Mouse (Mus musculus) kidney, adult 18-20 months (tissue): Measurements from ENCODE around the gene Fnip2.
"Not testable (repeated sequence)": the region's sequence is repeated elsewhere in the genome, so short reads cannot be mapped to it uniquely, and the experiment has no call there.

Experiments
- DNase-seq: peaks from one replicate; pipeline ENCODE4 v3.0.0; 2021

The Fnip2 gene

GRCm38 (mm10) chr3:79474911-79475310, 92.7 kb downstream of the Fnip2 start:
- no peak for DNase-seq

GRCm38 (mm10) chr3:79472362-79472761, 95.2 kb downstream of the Fnip2 start:
- no peak for DNase-seq

- DNase-seq, result no peak
Observed at GRCm38 (mm10) chr3:79469440-79469839, 98.2 kb downstream of the Fnip2 start.

GRCm38 (mm10) chr3:79458651-79459275, 108.8 kb downstream of the Fnip2 start:
- no peak for DNase-seq

DNA sequence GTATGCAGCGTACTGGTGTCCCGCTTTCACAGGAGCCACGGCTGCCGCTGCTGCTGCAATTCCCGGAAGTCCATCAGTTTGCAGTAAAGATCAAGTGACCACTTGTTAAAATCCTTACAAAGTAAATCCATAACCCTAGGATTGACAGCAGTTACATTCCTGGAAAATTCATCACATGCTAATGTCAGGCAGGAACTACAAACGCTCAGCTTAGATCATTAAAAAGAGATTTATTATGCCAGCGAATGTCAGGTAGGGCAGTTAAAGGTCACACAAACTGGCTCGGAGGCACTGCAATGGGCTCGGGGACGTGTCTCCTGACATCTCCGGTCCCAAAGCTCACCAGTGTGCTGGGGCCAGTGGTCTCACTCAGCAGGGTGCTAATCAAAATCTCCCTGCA, 111.8 kb downstream of the Fnip2 start:
- no peak for DNase-seq

DNA sequence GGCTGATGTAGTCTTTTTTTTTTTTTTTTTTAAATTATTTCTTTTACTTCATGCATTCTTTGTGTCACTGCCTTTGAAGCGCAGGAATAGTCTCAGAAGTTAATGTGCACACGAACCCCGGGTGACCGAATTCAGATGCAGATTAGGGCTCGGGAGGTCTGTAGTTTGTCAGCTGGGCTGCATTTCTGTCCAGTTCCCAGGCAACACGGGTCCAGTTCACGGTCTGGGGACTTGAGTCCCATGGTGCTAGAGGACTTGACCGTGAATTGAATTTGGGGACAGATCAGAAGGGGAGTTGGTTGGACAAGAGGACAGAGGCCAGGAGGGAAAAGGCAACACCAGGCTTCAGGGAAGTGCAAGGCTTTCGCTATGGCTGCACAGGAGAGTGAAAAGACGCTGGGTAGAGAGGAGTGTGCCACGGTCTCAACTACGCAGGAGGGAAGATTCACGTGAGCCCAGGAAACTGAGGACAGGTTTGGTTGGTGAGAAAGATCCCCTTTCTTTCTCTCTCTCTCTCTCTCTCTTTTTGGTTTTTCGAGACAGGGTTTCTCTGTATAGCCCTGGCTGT, 114.8 kb downstream of the Fnip2 start:
- DNase-seq, result no peak

DNA sequence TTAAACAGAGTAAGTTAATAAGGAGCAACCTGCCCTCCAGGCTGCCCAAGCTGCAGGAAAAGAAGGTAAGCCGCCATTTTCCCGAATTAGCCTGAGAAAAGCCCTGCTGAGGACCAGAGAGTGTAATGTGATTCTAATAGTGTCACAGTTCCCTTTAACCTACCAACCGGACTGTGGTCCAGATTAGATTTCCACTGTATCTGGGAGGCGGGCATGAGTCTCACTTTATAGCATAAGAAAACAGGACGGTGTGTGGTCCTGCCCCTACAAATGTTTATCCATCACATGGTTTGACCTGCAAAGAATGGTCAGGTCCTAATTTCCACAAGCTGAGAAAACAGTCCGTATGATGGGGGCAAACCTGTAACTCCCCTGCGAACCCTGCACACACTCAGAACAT, 118.2 kb downstream of the Fnip2 start:
- no peak for DNase-seq

DNA sequence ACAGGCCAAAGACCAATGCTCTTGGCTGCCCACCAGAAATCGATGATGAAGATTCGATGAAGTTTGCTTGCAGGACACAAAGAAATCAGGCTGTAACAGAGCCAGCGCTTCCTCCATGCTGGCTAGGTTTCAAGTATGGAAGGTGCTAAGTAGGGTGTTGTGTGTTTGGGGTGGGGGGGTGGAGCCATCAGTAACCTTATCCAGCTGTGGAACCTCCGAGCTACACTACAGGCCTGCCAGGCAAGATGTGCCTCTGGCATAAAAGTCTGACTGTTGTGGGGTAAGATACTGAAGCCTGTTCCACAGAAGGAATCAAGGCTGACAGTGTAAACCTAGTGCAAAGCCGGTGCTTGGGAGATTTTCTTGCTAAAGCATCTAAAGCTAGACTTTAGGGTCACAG, 119.2 kb downstream of the Fnip2 start:
- no peak for DNase-seq

GRCm38 (mm10) chr3:79446648-79447047, 120.9 kb downstream of the Fnip2 start:
- DNase-seq, result not testable (repeated sequence)

DNA sequence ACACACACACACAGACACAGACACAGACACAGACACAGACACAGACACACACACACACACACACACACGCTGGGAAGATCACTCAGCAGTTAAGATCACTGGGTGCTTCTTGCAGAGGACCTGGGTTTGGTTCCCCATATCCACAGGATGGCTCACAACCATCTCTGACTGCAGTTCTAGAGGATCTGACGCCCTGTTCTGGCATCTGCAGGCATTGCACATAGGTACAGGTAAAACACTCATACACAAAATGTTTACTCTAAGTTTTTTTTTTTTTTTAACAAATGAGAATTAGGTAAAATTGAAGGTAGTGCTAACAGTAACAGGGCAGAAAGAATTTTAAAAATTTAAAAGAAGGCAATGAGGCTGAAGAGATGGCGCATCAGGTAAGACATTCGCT, 121.5 kb downstream of the Fnip2 start:
- DNase-seq, result no peak

DNA sequence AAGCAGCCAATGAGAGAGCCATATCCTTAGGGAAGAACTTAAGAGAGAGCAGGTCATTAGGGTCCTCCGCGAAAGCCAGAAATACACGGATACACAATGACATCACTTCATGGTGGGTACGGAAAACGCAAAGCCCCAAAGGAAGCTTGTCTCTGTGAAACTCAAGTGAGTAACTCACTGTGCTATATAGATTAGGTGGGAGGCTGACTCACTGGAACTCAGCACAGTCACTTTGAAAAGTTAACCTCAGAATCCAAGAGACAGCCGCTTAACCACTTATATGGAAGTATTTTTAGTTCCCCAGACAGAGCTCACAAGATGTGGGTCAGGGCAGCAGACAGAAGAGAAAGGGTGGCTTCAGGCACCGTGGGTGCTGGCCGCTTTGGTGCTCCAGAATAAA, 122.6 kb downstream of the Fnip2 start:
- no peak for DNase-seq

GRCm38 (mm10) chr3:79443850-79444249, 123.7 kb downstream of the Fnip2 start:
- no peak for DNase-seq

GRCm38 (mm10) chr3:79440976-79441491, 126.6 kb downstream of the Fnip2 start:
- peak; percentile 36 for DNase-seq

GRCm38 (mm10) chr3:79438276-79438675, 129.3 kb downstream of the Fnip2 start:
- no peak for DNase-seq

DNA sequence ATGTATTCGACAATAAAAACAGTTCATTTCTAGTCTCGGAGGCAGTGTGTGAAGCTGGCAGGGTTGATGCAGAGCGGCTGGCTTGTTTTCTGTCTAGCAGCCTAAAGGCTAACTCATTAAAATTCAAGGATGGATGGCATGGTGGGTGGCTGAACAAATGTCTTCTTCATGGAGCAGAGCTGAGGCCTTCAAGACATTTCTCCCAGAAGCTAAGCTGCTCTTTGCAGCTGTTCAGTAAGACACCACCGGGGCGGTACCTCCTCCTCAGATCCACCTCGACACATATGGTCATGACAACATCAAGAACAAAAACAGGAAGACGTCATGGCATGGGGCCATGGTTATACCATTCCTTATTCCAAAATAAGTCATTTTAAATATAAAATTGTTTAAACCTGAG, 131.4 kb downstream of the Fnip2 start:
- no peak for DNase-seq

- no peak for DNase-seq
Observed at GRCm38 (mm10) chr3:79434985-79435384, 132.6 kb downstream of the Fnip2 start.

DNA sequence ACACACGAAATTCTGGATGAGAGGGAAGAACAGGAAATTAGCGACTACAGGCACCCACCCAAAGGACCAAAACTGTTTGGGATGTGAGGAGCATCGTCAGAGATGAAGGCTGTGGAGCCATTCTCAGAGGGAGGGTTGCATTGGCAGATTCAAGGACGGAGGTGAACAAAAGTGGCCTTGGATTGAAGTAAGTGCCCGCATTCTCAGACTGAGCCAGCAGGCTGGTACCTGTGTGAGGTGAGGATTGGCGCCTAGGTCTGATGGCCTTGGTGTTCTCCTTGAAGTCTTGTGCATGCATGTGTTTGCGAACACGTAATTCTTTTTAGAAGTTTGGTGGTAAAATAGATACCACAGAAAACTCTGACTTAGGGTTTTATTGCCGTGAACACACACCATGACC, 133.2 kb downstream of the Fnip2 start:
- DNase-seq, result no peak

DNA sequence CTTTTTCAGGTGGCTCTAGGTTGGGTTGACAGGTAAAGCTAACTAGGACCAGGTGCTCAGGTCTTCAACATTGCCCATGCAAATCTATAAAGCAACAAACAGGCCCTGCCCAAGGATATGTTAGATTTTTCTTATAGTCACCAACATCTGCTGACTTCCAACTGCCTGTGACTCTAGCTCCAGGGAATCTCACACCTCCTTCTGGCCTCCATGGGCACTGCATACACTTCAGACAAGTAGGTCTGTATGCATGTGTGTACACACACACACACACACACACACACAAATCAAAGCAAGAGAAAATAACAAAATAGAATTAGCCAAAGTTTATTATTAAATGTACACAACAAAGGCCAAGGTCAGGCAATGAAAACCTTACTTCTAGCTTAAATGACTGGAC, 134.0 kb downstream of the Fnip2 start:
- DNase-seq, result peak; percentile 43

- DNase-seq, result no peak
Observed at GRCm38 (mm10) chr3:79425441-79425840, 142.2 kb downstream of the Fnip2 start.

- no peak for DNase-seq
Observed at GRCm38 (mm10) chr3:79418921-79419320, 148.7 kb downstream of the Fnip2 start.

DNA sequence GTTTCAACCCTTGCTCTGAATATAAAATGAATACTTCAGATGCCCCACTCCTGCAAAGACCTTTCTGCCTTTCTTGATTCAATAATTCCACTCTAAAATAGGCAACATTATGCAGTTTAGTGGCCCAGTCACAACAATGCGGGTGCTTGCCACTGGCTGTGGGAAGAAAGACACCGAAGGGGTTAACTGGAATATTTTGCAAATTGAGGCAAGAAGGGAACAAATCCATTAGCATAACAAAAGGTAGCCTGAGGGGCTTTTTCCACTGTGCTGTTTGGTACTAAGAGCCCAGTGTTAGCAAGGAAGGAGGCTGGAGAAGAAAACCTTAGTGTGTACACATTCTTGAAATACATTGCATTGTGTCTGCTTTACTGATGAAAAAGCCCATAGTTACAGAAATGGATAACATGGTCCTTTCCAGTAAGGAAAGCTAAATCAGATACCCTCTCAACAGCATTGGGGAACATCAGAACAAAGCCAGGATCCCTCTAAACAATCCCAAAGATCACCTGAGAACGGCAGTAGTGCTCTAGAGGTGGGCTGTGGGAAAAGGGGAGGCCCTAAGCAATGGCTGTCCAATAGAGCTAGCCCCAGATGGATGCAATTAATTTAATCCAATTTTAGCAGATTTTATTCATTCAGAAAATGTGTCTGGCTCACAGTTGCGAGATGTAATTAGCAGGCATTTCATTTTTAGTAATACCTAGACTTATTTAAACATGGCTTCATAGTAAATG, 150.5 kb downstream of the Fnip2 start:
- DNase-seq, result no peak

GRCm38 (mm10) chr3:79415929-79416328, 151.7 kb downstream of the Fnip2 start:
- no peak for DNase-seq

- DNase-seq, result no peak
Observed at GRCm38 (mm10) chr3:79415081-79415480, 152.5 kb downstream of the Fnip2 start.

DNA sequence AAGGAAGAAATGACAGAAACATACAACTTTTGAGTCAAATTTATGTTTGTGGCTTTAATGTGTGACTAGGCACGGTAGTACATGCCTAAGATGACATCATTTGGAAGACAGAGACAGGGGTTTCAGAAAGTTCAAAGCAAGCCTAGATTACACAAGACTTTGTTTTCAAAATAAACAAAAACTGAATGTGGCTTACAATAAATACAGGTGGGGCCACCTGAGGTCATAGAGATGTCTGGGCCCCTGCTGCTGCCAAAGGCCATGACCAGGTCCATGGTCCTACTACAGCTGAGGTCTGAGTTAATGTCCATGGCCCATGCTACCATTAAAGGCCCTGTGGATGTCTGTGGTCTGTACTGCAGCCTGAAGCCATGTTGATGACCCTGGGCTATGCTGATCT, 154.1 kb downstream of the Fnip2 start:
- no peak for DNase-seq
